Mouse (Mus musculus): ENCODE data around the gene Clic6. TPM values are rescaled to one million over a fixed set of nuclear protein-coding genes. Genes with fewer than 3 reads are reported as not detected.
A peak's percentile ranks its signal among the peaks of the same experiment; 100 is the strongest.

The Clic6 gene
- polyA plus RNA-seq, 1 experiment from 2014 or later: 8.9 TPM

DNA sequence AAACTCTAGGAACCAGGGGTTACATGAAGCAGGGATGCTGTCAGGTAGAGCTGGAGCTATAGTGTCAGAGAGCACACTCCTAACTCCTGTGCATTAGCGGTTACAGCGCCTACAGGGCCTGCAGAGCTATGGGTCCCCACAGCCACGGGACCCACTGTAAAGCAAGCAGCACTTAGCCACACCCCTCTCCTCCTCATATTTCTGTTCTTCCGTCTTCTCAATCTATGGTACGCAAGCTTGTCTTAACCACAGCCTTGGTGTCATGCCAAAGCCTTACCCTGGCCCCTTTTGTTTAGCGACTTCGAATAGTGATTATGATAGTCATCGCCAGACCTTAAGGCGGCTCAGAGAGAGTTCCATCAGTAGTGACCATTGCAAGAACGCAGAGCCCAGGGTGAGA is 96.2 kb downstream of the Clic6 start:
- no peaks in the 10 kb centered on the region for H3K27me3 ChIP-seq (ENCODE audit: insufficient read depth, low read length)
- no peak overlapping the region for H3K4me3 ChIP-seq (ENCODE audit: low read depth, low read length)
- peak; percentile 77 for DNase-seq
- H3K9ac ChIP-seq: no peak overlapping the region
- H3K27ac ChIP-seq (ENCODE audit: low read depth): no peak overlapping the region
- peak overlapping the region; percentile 35 for H3K4me2 ChIP-seq
- no peaks in the 10 kb centered on the region for H3K36me3 ChIP-seq (ENCODE audit: insufficient read depth)
- peak; percentile 62 for ATAC-seq (ENCODE audit: insufficient read depth)
- WGBS: 48% methylated on average over 10 of the region's 10 CpGs
- H3K9me3 ChIP-seq (ENCODE audit: low read depth, low read length): no peaks in the 10 kb centered on the region
- H3K4me1 ChIP-seq (ENCODE audit: insufficient read depth): peaks cover 9% of the 10 kb centered on the region
- TF ChIP-seq CTCF (IDR thresholded peaks at IDR 0.05; ENCODE audit: low read depth): no peak

DNA sequence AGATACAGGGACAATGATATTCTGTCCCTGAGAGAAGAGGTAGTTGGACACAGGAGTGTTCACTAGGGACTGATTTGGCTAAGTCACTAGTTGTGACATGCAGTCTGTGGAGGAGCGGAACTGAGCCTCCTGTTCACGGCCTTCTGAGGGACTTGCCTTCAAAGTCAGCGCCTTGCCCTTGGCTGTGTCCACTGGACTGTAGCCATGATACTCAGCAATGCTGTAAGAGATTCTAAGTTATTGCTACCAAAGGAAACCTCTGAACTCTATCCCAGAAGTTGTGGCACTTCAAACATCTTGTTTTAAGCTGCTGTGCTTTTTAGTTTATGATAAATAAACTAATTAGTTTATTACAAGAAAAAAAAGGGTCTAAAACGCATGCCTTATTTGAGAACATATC is 102.3 kb downstream of the Clic6 start:
- DNase-seq (peak; percentile 35), ATAC-seq (ENCODE audit: insufficient read depth) (no peak)
- Histone ChIP-seq H3K27ac (ENCODE audit: low read depth) (no peak overlapping the region), H3K4me1 (ENCODE audit: insufficient read depth) (no peaks in the 10 kb centered on the region), H3K4me2 (no peak overlapping the region), H3K9me3 (ENCODE audit: low read depth, low read length) (no peaks in the 10 kb centered on the region), H3K9ac (no peak overlapping the region), H3K27me3 (ENCODE audit: insufficient read depth, low read length) (no peaks in the 10 kb centered on the region), H3K4me3 (ENCODE audit: low read depth, low read length) (no peak overlapping the region), H3K36me3 (ENCODE audit: insufficient read depth) (no peaks in the 10 kb centered on the region)
- WGBS: 80% methylated on average over 4 of the region's 4 CpGs
- TF ChIP-seq CTCF (IDR thresholded peaks at IDR 0.05; ENCODE audit: low read depth): no peak

Other genes with a start within 250 kb of the Clic6 start
- 0.21 and 0.26 TPM in 2 replicates for gene Kcne2, start 193.3 kb upstream of the Clic6 start, polyA plus RNA-seq (2014; fragmentation: Nextera tagmentation; extraction: Ambion mirVana)
- gene Smim11, start 184.4 kb upstream of the Clic6 start, polyA plus RNA-seq (2014; fragmentation: Nextera tagmentation; extraction: Ambion mirVana): 130 and 134 TPM in 2 replicates
- not detected in 2 replicates for gene Fam243, start 164.3 kb upstream of the Clic6 start, polyA plus RNA-seq (2014; fragmentation: Nextera tagmentation; extraction: Ambion mirVana)
- 0.22 TPM in 1 of 2 replicates, not detected in the other for gene Kcne1, start 126.3 kb upstream of the Clic6 start, polyA plus RNA-seq (2014; fragmentation: Nextera tagmentation; extraction: Ambion mirVana)
- 47.8 and 49.7 TPM in 2 replicates for gene Rcan1, start 14.9 kb upstream of the Clic6 start, polyA plus RNA-seq (2014; fragmentation: Nextera tagmentation; extraction: Ambion mirVana)

All from lung, embryonic 14.5 days (tissue).